Mouse (Mus musculus) neutrophil, adult 5-6 weeks (primary cell): ENCODE data around the gene Ptprt. TPM values are rescaled to one million over a fixed set of nuclear protein-coding genes. Genes with fewer than 3 reads are reported as not detected.

Experiments
- ATAC-seq: fragments of 151-379, 151-347 bp; 2 replicates; pipeline ENCODE4 v1.8.0; 2017; ENCODE audit warnings: mild to moderate bottlenecking, moderate TSS enrichment; ENCODE audit not compliant: insufficient number of reproducible peaks, poor library complexity, low FRiP score, severe bottlenecking; ENCODE audit errors: extremely low read depth
- total RNA-seq: library from RNA; stranded (forward); fragments of 200-1000 nt; gene quantifications from 2 replicates; pipeline ENCODE4 v1.2.3, GENCODE M21; 2017

Ptprt gene
- total RNA-seq, 1 experiment from 2014 or later, result not detected

GRCm38 (mm10) chr2:161511880-161512570 lies 1148.9 kb downstream of the Ptprt start:
- peak; percentile 79 for ATAC-seq

GRCm38 (mm10) chr2:161511101-161511759 lies 1149.7 kb downstream of the Ptprt start:
- ATAC-seq, result no peak

GRCm38 (mm10) chr2:161499097-161499899 lies 1161.6 kb downstream of the Ptprt start:
- ATAC-seq, result no peak

- ATAC-seq, result no peak
Measured at GRCm38 (mm10) chr2:161498449-161499096, 1162.4 kb downstream of the Ptprt start.

GRCm38 (mm10) chr2:161481741-161482140 lies 1179.2 kb downstream of the Ptprt start:
- no peak for ATAC-seq

- no peak for ATAC-seq
Measured at GRCm38 (mm10) chr2:161480445-161480844, 1180.5 kb downstream of the Ptprt start.
